Mouse (Mus musculus) midbrain, embryonic 11.5 days (tissue): ENCODE results near the gene Negr1. TPM values are rescaled to one million over a fixed set of nuclear protein-coding genes. Genes with fewer than 3 reads are reported as not detected.

Experiments
- ATAC-seq: fragments of 200-750 bp; cut with Nextera tagmentation; 2 replicates; pipeline ENCODE4 v1.8.0; 2017; ENCODE audit warnings: moderate TSS enrichment, moderate library complexity; ENCODE audit not compliant: low FRiP score
- DNase-seq: peaks from one replicate; pipeline ENCODE4 v3.0.0; 2015; ENCODE audit warnings: low spot score; ENCODE audit errors: missing footprints
- H3K27ac ChIP-seq: fragments of 300-500 bp; sonication (generic); 2 replicates; pipeline ENCODE4 v1.5.1; 2014; ENCODE audit warnings: low read depth, low read length
- H3K27me3 ChIP-seq: fragments of 300-500 bp; sonication (generic); 2 replicates; pipeline ENCODE4 v1.6.1; 2014; ENCODE audit warnings: mild to moderate bottlenecking, low read length, moderate library complexity, mixed read lengths; ENCODE audit not compliant: control insufficient read depth, insufficient read depth
- H3K36me3 ChIP-seq: fragments of 300-500 bp; sonication (generic); 2 replicates; pipeline ENCODE4 v1.6.1; 2014; ENCODE audit warnings: mild to moderate bottlenecking, low read length, moderate library complexity, mixed read lengths; ENCODE audit not compliant: control insufficient read depth, insufficient read depth
- H3K4me1 ChIP-seq: fragments of 300-500 bp; sonication (generic); 2 replicates; pipeline ENCODE4 v1.6.1; 2014; ENCODE audit warnings: low read length; ENCODE audit not compliant: control insufficient read depth, insufficient read depth
- H3K4me2 ChIP-seq: fragments of 300-500 bp; sonication (generic); 2 replicates; pipeline ENCODE4 v1.6.1; 2014; ENCODE audit warnings: mild to moderate bottlenecking, moderate library complexity
- H3K4me3 ChIP-seq: fragments of 300-500 bp; sonication (generic); 2 replicates; pipeline ENCODE4 v1.5.1; 2014; ENCODE audit warnings: low read depth, low read length
- H3K9ac ChIP-seq: fragments of 300-500 bp; sonication (generic); 2 replicates; pipeline ENCODE4 v1.6.1; 2014; ENCODE audit warnings: low read length
- H3K9me3 ChIP-seq: fragments of 300-500 bp; sonication (generic); 2 replicates; pipeline ENCODE4 v1.6.1; 2016; ENCODE audit warnings: low read length; ENCODE audit not compliant: control insufficient read depth
- WGBS: fragments of 180-500 bp; shearing (Covaris S2); extraction: QIAGEN DNeasy Blood & Tissue Kit; methylation state at CpG from one replicate; pipeline ENCODE4 v1.1.7; 2014; 5-methylcytosine and 5-hydroxymethylcytosine counted together
- polyA plus RNA-seq: library from polyadenylated mRNA; unstranded; fragments of >200 nt; fragmentation: Nextera tagmentation; extraction: Ambion mirVana; gene quantifications from 2 replicates; pipeline ENCODE4 v1.2.1, GENCODE M21; 2014

Negr1 gene
- polyA plus RNA-seq, 1 experiment from 2014 or later: 4.4 TPM

DNA sequence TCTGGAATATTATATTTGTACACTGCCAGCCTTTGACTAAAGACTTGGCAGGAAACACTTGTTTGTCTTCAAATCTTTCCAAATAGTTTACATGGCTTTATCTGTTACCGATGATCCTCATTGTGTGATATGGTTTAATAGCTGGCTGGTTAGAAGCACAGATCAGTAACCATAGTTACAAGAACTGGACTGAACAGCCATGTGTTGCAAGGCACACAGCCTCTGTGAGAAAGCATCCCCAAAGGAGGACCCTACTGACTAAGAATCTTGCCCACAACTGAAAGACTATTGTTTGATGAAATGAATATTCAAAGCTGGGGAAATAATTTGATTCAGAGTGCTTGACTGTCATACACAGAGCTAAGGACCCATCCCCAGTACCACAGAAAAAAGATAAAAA lies 729.7 kb downstream of the Negr1 start:
- no peak overlapping the region for H3K27ac ChIP-seq
- H3K36me3 ChIP-seq: no peaks in the 10 kb centered on the region
- no peaks in the 10 kb centered on the region for H3K4me1 ChIP-seq
- no peak overlapping the region for H3K4me3 ChIP-seq
- ATAC-seq: peak; percentile 95
- WGBS: 31% methylated on average over 1 of the region's 1 CpGs
- H3K27me3 ChIP-seq: no peaks in the 10 kb centered on the region
- peak; percentile 77 for DNase-seq
- H3K4me2 ChIP-seq: no peak overlapping the region
- no peak overlapping the region for H3K9ac ChIP-seq
- H3K9me3 ChIP-seq: no peaks in the 10 kb centered on the region; the same call in 1 of the 2 replicates

- H3K9me3 ChIP-seq: no peaks in the 10 kb centered on the region; the same call in 1 of the 2 replicates
- H3K9ac ChIP-seq: no peak overlapping the region
- no peak overlapping the region for H3K4me3 ChIP-seq
- WGBS: 55% methylated on average over 4 of the region's 4 CpGs
- H3K4me1 ChIP-seq: no peaks in the 10 kb centered on the region
- H3K4me2 ChIP-seq: no peak overlapping the region
- H3K27ac ChIP-seq: no peak overlapping the region
- H3K36me3 ChIP-seq: no peaks in the 10 kb centered on the region
- ATAC-seq (no peak), DNase-seq (peak; percentile 61)
- H3K27me3 ChIP-seq: no peaks in the 10 kb centered on the region
These were observed 735.6 kb downstream of the Negr1 start for GRCm38 (mm10) chr3:157297216-157297615.

- Histone ChIP-seq H3K4me1 (no peaks in the 10 kb centered on the region), H3K36me3 (no peaks in the 10 kb centered on the region), H3K9me3 (no peaks in the 10 kb centered on the region), H3K4me2 (no peak overlapping the region), H3K9ac (no peak overlapping the region), H3K27ac (no peak overlapping the region), H3K4me3 (no peak overlapping the region), H3K27me3 (peaks cover 1% of the 10 kb centered on the region; the same call in 1 of the 2 replicates)
- 80% methylated on average over 4 of the region's 4 CpGs for WGBS
- no peak for DNase-seq
- ATAC-seq: no peak; the same call in 1 of the 2 replicates
These were observed 742.0 kb downstream of the Negr1 start for GRCm38 (mm10) chr3:157303430-157304116.

DNA sequence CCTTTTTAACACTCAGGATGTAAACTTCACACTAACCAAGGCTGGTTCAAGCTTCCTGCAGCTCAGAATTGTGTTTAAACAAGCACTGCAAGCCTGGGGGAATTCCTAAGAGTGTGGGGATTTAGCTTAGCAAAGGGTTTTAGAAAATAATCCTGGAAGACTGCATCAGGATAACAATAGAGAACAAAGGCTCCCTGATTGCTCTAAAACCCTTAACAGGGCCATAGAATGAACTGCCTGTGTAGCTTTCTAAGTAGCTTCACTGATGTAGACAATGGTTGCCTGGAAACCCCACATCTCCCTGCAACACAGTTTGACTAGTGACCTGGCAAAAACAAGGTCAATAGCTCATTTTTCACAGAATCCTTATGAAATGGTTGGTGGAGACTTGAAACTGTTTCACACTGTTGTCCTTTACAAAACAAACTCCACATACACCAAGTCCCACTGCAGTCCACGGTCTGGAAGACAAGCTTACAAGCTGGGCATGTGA lies 759.5 kb downstream of the Negr1 start:
- Histone ChIP-seq H3K4me2 (no peak overlapping the region), H3K9me3 (no peaks in the 10 kb centered on the region), H3K4me3 (no peak overlapping the region), H3K27ac (no peak overlapping the region), H3K4me1 (peaks cover 22% of the 10 kb centered on the region), H3K36me3 (no peaks in the 10 kb centered on the region), H3K27me3 (peaks cover 76% of the 10 kb centered on the region), H3K9ac (no peak overlapping the region)
- 15% methylated on average over 1 of the region's 1 CpGs for WGBS
- ATAC-seq: peak; percentile 92
- DNase-seq: peak; percentile 95

DNA sequence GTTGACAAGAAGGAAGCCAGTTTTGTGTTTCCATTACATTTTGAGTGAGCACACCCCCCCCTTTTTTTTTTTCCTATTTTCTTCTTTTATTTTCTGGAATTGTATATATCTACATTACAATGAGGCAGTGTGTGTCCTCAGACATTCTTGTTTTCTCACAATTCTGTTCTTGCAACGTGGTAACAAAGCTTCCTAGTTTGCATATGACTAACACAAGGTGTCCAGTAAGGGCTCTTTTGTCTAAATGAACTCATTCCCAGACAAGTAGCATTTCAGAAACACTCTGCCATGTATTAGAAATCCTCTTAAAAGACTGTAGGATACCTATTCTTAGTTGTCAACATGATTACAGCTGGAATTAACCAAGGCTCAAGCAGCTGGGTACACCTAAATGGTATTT lies 760.2 kb downstream of the Negr1 start:
- Histone ChIP-seq H3K9me3 (no peaks in the 10 kb centered on the region), H3K27ac (no peak overlapping the region), H3K27me3 (peaks cover 77% of the 10 kb centered on the region), H3K9ac (no peak overlapping the region), H3K4me2 (no peak overlapping the region), H3K4me3 (no peak overlapping the region), H3K36me3 (no peaks in the 10 kb centered on the region), H3K4me1 (peaks cover 22% of the 10 kb centered on the region)
- 0% methylated on average over 1 of the region's 1 CpGs for WGBS
- DNase-seq (peak; percentile 84), ATAC-seq (peak; percentile 34)

DNA sequence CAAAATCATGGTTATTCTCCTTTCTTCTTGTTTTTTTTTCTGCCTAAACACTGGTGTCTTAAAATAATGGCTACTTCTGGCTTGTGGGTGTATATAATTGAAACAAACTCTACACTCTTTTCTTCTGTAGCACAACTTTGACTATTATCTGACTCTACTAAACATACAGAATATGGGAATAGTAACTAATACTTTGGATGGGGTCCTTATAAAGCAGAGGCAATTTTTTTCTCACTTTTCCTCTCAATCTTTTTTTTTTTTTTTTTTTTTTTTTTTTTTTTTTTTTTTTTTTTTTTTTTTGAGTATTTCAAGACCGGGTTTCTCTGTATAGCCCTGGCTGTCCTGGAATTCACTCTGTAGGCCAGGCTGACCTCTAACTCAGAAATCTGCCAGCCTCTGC lies 772.6 kb downstream of the Negr1 start:
- no peaks in the 10 kb centered on the region; the same call in 1 of the 2 replicates for H3K27me3 ChIP-seq
- no peaks in the 10 kb centered on the region for H3K4me1 ChIP-seq
- ATAC-seq: no peak
- H3K36me3 ChIP-seq: no peaks in the 10 kb centered on the region
- H3K4me3 ChIP-seq: no peak overlapping the region
- no peaks in the 10 kb centered on the region for H3K9me3 ChIP-seq
- H3K9ac ChIP-seq: no peak overlapping the region
- H3K4me2 ChIP-seq: no peak overlapping the region
- no peak for DNase-seq
- no peak overlapping the region for H3K27ac ChIP-seq
- WGBS: 62% methylated on average over 1 of the region's 1 CpGs

DNA sequence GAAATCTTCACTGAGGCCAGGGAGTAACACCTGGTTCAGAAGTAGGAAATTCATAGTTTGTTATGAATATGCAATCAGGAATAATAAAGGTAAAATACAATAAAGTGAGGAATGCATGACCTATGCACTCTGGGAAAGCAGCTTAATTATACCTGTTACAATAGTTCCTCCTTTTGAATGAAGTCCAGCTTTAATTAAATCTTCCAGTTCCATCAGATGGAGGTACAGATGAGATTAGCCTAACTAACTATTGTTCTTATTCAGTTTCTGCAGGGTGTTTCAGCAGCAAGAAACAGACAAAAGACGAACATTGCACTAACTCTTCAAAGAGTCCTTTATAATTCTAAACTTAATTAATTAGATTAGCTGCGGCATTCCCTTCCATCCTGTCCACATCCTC lies 787.9 kb downstream of the Negr1 start:
- H3K27ac ChIP-seq: no peak overlapping the region
- H3K9ac ChIP-seq: no peak overlapping the region
- no peaks in the 10 kb centered on the region for H3K9me3 ChIP-seq
- H3K4me1 ChIP-seq: no peaks in the 10 kb centered on the region
- ATAC-seq (no peak), DNase-seq (no peak)
- no peaks in the 10 kb centered on the region for H3K27me3 ChIP-seq
- H3K4me2 ChIP-seq: no peak overlapping the region
- H3K4me3 ChIP-seq: no peak overlapping the region
- WGBS: 10% methylated on average over 2 of the region's 2 CpGs
- no peaks in the 10 kb centered on the region for H3K36me3 ChIP-seq

GRCm38 (mm10) chr3:157358905-157359304 lies 797.3 kb downstream of the Negr1 start:
- Histone ChIP-seq H3K4me1 (no peaks in the 10 kb centered on the region), H3K27me3 (no peaks in the 10 kb centered on the region; the same call in 1 of the 2 replicates), H3K4me3 (no peak overlapping the region), H3K9me3 (no peaks in the 10 kb centered on the region), H3K4me2 (no peak overlapping the region), H3K36me3 (no peaks in the 10 kb centered on the region), H3K27ac (no peak overlapping the region), H3K9ac (no peak overlapping the region)
- WGBS: 65% methylated on average over 3 of the region's 3 CpGs
- no peak for DNase-seq
- ATAC-seq: no peak

DNA sequence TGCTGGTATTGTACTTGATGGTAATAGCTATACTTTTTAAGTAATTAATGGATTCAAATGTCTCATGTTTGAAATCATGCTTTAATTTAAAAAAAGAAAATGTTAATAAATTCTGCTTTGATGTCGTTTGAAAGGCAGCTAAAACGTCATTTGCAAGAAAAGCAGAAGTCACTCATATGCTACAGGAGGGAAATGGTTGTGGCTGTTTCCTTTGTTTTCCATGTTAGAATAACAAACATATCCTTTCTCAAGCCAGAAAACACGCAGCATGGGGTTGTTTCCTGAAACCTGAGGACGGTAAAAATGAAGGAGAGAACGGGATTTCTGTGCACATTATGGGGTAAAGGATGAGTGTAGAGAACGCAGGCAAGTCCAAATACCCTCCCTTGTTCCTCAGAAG lies 798.2 kb downstream of the Negr1 start:
- Histone ChIP-seq H3K27ac (no peak overlapping the region), H3K4me2 (no peak overlapping the region), H3K4me3 (no peak overlapping the region), H3K27me3 (no peaks in the 10 kb centered on the region; the same call in 1 of the 2 replicates), H3K4me1 (no peaks in the 10 kb centered on the region), H3K36me3 (no peaks in the 10 kb centered on the region), H3K9me3 (no peaks in the 10 kb centered on the region), H3K9ac (no peak overlapping the region)
- 78% methylated on average over 6 of the region's 6 CpGs for WGBS
- ATAC-seq (no peak), DNase-seq (no peak)
